Mouse (Mus musculus) cerebellum, adult (tissue): ENCODE data around the gene Borcs5.

Experiments used
- ATAC-seq: cut with Nextera tagmentation; 2 replicates; pipeline ENCODE4 v1.9.2; 2017; ENCODE audit warnings: mild to moderate bottlenecking, moderate library complexity, mixed read lengths; ENCODE audit not compliant: insufficient number of reproducible peaks, low FRiP score, low TSS enrichment

The Borcs5 gene

DNA sequence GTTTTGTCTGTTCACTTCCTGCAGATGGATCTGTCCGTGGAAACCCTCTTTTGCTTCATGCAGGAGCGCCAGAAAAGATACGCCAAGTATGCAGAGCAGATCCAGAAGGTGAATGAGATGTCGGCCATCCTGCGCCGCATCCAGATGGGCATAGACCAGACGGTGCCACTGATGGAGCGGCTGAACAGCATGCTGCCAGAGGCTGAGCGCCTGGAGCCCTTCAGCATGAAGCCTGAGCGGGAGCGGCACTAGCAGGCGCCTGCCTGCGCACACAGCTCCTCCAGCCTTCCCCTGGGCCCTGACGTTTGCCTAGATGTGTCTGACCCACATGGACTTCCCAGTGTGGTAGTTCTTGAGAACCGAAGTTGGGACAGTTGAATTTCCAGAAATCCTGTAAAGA is 70.7 kb downstream of the Borcs5 start:
- no peak; the same call in 1 of the 2 replicates for ATAC-seq

DNA sequence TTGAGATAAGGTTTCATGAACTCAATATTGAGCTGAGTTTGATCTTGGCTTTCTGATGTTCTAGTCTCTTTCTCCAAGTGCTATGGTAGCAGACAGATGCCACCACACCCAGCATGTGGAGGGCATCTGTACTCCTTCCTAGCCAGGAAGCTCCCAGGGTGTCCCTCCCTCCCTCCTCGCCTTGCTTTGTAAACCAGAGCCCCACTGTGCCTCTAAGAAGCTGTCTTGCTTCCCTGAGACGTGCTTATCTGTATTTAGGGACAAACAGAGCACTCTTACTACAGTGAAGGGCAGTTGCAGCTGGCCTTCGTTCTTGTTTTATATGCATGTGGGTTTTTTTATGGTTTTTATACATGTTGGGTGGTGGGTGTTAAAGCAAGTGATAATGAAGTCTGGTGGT is 74.0 kb downstream of the Borcs5 start:
- no peak for ATAC-seq

DNA sequence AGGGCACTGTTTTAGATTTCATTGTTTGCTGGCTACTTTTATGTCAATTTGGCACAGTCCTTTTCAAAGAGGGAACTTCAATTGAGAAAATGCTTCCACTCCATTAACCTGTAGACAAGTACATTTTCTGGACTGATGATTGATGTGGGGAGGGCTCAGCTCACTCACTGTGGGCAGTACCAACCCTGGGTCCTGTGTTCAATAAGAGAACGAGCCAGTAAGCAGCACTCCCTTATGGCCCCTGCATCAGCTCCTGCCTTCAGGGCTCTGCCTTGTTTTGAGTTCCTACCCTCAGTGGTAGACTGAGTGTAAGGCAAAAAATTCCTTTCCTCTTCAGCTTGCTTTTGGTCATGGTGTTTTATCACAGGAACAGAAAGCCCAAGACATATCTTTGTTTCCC is 74.6 kb downstream of the Borcs5 start:
- ATAC-seq, result no peak

DNA sequence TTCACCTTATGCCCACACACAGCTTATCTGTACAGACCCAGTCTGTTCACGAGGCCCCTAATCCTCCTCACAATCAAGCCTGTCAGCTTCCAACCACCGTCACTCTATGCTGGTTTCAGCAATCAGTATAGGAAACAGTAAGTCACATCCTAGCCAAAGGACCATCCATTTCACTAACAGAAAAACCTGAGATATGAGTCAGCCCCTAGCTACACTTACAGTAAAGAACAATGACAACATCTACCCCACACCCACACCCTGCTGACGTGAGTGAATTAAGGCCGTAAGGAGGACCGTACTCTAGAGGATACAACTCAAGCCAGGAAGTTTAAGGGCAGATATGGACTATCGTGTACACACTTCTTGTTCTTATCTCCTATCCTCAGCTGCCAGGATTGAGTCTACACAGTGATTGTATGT is 76.9 kb downstream of the Borcs5 start:
- ATAC-seq, result no peak

DNA sequence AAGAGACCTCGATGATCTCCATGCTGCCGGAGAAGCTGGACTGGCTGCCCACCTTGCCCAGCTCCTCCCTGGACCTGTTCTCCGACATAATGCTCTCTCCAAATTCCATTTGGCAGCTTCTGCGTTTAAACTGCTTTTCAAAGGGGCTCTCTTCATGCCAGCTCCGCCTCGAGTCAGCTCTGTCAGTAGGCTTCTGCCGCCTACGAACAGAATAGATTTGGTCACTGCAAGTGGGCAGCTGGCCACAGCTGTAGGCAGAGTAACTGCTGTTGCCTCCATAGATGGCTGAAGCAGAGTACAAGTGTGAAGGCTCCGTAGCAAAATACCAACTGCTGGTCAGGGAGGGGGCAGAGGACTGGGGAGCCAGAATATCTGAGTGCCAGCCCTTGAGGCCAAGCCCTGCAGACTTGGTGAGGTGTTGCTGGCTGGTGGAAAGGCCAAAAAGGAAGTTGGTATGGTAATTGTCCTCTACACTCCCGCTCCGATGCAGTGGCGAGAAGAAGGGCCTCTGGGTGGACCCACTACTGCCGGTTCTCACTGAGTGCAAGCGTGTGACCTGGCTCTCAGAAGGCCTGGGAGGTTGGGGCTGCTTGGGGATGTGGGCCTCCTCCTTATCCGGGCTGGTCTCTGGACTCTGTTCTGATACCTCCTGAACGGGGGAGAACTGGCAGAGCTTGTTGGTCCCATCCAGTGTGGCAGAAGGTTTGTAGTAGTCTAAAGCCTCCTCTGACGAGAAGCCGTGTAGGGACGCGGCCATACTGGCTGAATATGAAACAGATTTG is 78.8 kb downstream of the Borcs5 start:
- no peak for ATAC-seq

DNA sequence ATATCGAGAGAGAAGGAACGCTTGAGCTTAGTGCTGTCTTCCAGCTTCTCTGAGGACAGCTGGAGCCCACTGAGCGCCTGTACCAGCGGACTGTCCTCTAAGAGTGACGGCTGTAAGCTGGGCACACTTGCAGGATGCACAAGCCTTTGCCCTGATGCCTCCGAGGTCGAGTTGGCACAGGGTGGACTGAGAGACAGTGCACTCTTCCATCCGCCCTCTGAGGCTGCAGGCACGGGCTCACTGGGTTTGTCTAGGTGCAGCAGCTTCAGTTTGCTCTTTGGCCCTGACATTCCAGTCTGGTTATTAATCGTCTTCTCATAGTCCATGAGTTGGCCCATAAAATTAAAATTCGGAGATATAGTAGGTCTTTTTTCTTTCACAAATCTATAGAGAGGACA is 79.4 kb downstream of the Borcs5 start:
- no peak for ATAC-seq

DNA sequence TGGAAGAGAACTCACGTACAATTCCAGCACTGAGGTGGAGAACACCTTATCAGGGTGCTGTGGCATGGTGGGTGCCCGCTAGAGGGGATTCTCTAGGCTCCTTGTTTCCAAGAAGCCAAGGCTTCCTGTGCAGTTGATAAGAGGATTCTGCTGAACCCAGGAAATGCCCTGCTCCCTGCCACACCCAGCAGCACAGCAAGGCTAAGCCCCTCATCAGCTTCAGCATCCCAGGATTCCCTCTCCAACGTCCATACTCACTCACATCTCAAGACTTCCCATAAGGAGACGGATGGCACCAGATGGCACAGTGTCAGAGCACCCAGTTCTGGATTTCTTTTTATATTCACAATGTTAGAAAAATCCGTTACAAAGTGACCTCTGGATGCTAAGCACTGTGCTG is 79.8 kb downstream of the Borcs5 start:
- no peak for ATAC-seq

DNA sequence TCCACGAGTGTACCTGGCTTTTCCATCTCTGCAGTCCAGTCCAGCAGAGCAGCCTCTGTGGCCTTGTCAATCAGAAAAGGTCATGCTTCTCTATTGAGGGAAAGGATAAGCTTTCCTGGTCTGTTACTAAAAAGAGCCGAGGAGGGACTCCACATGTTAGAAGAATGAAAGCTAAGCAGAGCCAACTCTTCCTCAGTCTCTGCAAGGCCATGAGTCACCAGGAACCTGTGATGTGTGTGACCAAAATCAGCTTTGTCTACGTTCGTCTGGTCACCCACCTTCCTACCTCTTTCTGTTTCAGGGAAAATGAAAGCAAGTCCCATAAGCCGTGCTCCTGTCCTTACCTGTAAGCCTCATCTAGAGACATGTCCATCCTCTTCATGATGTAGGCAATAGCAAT is 80.8 kb downstream of the Borcs5 start:
- ATAC-seq, result no peak

DNA sequence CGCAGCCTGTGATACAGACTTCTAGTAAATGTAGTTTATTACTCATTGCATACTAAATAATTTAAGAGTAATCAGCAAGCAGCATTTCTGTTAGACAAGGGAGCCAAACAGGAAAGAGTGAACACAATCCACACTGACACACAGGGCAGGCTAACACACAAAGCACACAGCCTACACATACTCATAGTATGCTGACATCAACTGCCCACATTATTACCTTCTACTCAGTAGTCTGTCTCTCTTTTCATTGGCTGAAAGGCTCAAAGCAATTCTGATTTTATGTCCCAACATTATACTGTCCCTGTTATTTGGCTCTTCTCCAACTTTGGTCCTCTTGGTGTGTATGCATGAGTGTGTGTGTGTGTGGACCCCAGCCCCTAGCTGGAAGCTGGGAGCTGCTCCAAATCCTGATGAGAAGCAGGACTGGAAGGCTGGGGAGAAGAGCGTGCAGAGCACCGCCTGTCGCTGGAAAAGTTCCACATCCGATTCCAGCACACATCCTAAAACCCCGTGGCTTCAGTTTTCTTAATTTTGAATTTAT is 82.5 kb downstream of the Borcs5 start:
- no peak for ATAC-seq

DNA sequence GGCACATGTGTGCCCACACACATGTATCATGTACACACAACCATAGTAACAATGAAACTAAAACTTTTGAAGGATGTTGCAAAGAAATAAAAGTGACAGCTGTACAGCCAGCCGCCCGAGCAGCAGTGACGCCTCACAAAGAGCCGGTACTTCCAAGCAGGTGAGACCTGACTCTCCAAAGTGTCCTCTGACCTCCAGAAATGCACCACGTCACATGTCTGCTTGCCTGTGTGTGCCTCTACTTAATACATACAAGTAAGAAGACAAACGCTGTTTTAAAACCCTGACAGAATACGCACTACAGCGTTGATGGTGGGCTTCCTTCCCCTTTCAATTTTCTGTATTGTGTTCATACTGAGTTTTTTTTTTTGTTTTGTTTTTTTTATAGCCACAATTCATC is 83.6 kb downstream of the Borcs5 start:
- ATAC-seq, result no peak

DNA sequence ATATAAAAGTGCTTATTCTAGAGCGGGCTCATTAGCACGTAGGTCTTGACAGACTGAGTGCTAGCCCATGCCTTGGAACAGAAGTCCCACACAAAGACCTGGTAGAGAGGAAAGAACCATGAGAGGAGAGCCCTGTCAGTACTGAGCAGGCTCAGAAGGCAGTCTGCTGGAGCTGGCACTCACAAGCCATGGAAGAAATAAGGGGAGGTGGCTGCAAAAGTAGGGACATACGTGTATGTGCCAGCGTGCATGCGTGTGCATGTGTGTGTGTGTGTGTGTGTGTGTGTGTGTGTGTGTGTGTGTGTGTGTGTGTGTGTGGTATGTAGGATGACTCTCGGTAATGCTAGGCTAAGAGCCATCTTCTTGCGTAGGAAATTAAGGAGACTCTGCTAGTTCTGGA is 84.0 kb downstream of the Borcs5 start:
- no peak for ATAC-seq

DNA sequence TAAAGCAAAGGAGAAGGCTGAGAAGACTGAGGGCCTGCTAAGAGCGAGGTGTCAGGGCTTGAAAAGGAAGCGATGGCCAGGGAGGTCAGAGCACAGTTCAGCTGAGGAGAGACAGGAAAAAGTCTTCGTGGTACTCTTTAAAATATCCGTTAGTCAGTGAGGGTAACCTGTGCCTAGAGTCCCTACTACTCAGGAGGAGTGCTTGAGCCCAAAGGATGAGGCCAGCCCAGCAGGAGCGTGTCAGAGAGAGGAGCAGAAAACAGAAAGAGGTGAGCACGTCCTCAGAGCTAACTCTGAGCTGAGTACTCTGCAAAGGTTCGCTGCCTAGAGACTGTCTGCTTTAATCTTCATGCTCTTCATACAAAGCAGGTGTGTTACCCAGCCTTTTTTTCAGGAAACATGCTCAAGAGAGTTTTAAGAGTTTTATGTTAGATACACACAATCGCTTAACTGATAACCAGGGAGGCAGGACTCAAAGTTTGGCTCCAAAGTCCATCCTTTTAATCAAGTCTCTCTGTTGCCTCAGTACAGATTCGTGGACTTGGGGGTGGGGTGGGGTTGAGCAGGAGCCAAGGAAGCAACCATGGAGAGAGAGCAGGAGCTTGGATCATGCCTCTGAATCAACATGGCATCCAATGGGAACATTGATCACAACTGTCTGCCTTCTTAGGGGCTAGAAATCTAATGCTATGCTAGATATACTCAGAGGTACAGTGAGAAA is 84.7 kb downstream of the Borcs5 start:
- no peak for ATAC-seq

DNA sequence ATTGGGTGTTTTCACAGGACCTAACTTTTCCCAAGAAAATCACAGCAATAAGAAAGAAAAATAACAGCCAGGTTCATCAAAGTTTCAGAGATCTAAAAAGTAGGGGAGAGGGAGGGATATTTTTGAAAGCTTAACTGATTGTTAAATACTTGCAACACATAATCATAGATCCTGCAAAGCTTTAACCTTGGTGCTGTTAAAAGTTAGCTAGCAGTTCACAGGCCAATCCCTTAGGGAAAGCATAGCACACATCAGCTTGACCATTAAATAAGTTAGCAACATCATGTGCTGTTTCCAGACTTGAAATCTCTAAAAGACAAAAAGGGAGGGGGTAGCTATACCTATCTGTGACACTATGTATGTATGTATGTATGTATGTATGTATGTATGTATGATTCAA is 86.1 kb downstream of the Borcs5 start:
- ATAC-seq, result no peak

DNA sequence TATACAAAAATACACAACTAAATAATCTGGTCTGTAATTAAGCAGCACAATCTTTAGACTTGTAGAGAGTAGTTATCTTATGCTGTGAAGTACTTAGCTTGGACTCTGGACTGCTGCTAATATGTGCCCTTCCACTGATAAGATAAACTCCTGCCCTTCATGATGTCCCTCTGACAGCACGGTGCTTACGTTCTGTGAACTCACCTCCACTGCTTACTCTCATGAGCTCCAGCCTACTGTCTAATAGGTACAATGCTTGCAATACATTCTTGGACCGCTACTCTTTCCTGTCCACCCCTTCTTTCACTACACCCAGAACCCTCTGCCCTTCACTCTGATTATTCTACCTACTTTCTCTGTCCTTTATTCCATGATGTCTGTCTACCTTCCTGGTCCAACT is 91.7 kb downstream of the Borcs5 start:
- no peak for ATAC-seq

DNA sequence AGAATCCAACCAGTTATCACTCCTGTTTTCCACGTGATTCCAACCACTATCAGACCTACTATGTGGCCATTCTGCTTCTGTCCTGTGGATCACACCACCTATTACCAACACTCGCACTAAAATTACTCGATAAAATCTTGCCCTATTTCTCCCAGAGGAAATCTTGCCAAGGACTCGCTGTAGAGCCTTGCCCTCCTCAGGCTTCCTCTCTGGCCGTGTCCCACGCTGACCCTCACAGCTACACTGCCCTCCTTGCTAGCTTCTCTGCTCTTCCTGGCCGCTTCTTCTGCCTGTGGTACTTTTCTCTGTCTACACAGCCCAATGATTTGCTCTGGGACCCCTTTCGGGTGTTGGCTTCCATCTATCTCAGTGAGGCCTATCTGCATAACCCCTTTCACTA is 93.5 kb downstream of the Borcs5 start:
- ATAC-seq, result no peak

DNA sequence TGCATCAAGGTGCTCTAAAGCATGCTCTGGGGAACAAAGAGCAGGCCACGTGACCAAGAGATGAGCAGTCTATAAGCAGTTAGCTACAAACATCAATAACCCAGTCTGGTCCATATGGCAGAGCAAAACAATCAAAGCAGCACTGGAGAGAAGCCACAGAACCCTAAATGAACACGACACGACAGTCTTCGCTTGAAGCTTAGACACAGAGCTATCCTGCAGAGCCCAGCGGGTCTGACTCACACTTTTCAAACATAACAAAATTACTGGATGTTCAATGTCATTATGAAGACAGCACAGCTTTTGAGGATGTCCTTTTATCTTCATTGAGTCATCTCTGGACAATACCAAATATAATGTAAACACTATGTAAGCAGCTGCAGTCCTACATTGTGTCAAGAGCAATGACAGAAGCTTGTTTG is 94.5 kb downstream of the Borcs5 start:
- ATAC-seq, result no peak

DNA sequence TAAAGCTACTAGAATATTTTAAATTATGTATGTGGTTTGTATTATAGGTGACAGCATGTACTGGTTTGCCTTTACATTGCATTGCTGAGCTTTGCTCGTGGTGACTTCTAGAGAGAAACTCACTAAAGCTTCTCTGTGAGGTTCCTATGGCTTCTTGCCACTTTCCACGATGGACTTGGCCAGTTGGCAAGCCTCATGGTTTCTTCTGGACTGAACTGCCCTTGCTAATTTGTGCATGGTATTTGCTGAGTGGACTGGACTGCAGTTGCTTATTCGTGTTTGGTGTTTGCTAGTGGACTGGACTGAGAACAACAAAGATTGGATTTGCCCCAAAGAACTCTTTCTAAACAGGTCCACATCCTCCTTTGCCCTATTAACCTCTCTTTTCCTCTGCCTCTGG is 97.5 kb downstream of the Borcs5 start:
- no peak for ATAC-seq

DNA sequence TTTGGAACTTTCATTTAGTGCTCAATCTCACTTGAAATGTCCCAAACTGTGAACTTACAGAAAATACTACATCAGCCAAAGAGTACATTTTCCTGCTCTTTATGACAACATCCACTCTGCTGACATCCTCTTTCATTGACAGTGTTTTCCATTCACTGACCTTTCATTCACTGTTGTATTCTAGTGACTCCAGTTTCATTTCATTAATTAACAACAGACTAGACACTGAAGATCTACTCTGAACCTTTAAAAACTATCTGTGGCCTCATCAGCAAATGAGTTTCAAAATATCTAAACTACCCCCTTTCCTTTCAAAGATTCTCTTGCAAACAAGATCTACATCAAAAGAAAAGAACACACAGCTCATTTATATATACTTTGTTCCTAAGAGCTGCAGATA is 104.3 kb downstream of the Borcs5 start:
- ATAC-seq, result no peak

DNA sequence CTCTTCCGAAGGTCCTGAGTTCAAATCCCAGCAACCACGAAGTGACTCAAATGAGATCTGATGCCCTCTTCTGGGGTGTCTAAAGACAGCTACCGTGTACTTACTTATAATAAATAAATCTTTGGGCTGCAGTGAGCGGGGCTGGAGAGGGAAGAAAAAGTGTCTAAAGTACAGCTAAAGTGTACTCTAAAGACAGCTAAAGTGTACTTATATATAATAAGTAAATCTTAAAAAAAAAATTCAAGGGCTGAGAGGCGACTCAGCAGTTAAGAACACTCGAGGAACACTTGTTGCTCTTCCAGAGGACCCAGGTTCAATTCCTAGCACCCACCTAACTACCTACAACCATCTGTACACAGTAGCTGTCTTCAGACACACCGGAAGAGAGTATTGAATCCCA is 106.6 kb downstream of the Borcs5 start:
- ATAC-seq, result no peak

DNA sequence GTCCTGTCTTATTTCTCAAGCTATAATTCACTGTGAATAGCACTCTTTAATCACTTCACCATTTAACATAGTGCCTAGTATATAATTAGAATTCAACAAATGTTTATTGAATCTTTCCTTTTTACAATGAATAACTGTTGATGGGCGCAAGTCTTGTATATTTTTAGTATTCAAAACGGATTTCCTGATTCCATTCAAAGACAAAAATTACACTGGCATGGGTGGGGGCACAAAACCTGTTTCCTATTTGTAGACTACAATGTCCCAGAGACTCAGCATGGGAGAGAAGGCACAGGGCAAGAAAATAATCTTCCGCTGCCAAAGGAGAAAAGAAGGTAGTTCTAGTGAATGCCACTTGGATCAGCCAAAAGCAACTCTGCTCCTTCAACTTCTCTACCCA is 108.8 kb downstream of the Borcs5 start:
- no peak for ATAC-seq

DNA sequence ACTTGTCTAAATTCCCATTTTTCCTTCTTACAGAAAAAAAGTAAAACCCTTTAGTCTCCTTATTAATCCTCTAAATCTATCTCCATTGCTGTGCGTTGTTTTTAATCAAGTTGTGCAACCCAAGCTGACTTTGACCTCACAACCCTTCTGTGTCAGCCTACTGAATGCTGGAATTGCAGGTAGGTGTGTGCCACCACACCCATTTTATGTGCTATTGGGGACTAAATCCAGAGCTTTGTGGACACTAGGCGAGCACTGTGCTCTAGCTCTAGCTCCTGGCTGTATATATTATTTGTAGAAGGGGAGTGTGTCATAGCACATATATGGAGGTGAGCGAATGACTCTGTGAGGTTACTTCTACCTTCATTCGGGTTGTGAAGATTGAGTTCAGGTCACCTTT is 111.8 kb downstream of the Borcs5 start:
- ATAC-seq, result no peak
